Mouse (Mus musculus) brain, adult 2 months (tissue): ENCODE data around the gene Dcps.

ENCODE experiments used
- DNase-seq: peaks from one replicate; pipeline ENCODE4 v3.0.0; 2011; ENCODE audit warnings: low read depth, low spot score

The Dcps gene

DNA sequence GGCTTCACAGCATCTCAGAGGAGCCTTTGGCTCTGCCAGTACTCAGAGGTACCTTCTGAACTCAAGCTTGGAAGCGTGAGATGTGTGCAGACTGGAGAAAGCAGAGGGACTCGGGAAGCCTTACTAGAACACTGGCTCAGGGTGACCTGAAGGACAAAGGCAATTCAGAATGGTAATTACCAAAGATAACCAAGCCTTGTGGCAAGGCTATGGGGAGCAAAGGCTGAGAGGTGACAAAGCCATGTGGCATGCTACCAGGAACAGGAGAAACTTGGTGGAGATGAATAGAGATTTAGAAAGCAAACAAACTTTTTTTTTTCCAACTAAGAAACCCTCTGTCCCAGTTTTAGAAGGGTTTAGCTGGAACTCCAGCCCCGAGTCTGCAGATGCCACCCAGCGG, 65.3 kb downstream of the Dcps start:
- DNase-seq = no peak

DNA sequence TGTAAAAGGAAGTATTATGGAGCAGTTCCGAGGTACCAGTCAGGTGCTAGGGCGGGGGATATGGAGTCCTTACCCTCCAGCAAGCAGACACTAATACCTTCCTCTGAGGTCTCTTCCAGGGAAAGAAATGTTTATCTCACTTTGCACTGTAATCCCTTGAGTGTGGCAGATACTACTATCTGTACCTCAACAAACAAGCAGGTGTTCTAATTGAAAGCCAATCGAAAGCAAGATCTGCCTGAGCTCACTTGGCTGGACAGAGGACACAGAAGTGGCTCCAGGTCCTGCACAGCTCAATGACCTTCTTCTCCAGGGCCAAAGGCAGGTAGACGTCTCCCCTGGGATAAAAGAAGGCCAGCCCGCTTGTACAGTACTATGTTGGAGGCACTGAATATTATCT, 65.8 kb downstream of the Dcps start:
- DNase-seq = no peak

DNA sequence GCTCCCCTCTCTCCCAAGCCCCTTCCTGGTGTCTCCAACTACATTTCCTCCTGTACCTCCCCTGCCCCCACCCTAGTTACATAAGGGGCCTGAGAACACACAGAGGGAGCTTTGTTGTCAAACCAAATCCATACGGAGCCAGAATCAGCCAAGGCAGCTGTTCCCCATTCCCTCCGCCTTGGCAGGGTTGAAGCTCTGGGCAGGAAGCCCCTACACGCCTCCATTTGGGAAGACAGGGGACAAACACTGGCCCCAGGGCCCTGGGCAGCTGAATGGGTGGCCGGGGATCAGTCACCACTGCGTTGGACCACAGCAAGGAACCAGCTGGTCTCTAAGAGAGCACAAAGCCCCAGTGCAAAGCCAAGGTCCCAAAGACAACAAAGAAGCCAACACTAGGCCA, 66.9 kb downstream of the Dcps start:
- DNase-seq = peak; percentile 94

DNA sequence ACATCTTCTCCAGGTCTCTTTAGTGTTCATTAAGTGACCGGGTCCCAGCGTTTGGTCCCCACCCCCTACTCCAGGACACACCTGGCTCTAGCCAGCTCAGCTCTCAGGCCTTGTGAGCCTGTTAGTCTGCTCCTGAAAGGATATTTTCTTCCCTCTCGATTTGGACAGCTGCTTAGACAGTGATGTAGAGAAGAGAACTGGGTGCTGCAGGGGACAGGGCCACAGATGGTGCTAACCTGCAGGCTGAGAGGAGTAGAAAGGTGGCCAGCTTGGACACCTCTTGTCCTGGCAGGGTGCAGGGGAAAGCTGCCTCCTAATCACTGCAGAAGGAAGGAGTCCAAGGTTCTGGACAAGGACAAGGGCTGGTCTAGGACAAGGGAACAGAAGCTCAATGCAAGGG, 67.8 kb downstream of the Dcps start:
- DNase-seq = peak; percentile 75

DNA sequence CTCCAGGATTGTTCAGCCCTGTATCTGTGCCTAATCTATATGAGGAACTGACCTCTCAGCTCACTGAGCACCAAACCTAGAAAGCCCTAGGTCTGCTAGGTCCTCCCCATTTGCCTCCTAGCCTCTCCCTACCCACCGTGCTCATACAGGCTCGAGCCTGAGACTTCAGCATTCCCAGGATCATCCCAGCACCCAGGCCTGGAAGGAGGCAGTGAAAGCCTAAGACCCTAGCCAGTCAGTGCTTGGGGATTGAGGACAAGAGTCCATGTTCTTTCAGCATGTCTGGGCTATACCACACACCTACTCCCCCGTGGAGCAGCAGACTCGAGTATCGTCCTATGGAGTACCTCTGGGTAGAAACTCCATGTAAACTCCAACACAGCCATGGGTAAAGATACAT, 68.5 kb downstream of the Dcps start:
- DNase-seq = no peak

DNA sequence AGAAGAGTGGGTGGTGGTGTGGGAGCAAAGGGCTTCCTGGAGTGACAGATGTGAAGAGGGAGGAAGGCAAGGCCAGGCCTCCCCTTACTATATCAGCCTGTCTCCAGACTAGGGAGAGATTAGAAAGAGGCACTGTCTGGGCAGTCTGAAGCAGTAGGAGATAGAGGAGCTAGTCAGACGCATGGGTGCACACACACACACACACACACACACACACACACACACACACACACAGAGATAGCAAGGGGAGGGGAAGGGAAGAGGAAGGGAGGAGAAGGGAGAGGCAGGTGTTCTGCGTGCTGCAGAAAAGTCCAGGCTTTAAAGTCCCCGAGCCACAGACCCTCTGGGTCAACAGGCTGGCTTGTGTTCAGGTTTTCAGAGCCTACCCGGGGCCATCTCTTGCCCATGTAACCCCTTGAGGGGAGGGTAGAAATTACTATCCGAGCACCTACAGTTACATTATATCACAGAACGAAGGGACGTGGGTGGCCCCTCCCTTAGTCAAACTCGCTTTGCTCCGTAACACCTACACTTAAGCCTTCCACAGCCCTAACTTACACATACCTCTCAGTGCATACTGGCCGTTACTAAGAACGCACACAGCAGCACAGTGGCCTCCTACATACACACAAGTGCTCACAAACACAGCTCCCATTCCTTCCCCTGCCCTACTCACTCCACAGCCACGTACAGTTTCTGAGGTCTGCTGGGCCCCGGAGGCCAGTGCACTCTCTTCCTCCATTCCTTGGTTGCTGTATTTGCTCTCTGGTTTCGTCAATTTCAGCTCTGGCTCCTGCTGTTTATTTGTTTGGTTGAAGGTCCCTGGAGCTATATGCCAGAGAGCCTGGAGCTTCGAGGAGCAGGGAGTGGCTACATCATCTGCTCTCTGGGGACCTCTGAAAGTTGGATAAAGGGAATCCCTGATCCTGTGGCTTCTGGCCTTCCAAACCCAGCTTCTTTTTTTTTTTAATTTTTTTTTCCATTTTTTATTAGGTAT, 69.7 kb downstream of the Dcps start:
- DNase-seq = no peak

DNA sequence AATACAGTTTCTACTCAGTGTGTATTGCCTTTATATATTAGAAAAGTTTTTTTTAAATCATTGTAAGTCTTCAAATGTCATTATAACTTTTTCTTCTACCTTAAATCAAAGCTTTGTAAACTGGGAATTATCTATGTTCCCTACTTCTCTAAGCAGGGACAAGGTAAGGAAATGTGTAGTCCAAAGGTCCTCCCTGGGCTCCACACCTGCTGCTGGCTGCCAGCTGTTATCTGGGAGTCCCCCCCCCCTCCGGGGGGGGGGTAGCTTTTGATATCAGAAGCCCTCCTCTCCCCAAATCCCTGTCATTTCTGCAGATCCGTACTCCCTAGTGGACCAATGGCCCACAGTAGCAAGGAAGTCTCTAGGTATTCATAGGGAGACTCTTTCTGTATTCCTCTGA, 70.4 kb downstream of the Dcps start:
- DNase-seq = no peak

DNA sequence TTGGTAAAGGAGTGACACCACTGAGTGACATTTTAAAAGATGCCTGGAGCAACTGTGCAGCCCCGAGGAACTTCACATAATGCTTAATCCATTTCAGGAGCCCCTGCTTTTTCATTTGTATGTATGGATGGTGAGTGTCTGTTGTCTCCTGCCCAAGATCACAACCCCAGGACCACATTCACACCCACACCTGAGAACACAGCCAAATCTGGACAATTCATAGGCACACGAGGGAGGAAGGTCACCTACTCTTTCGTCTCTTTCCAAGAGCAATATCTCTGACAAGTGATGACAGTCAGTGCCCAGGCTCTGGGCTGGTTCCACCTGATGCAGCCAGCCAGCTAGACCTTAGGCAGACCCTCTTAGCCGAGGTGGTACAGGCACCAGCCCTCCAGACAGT, 71.2 kb downstream of the Dcps start:
- no peak for DNase-seq

DNA sequence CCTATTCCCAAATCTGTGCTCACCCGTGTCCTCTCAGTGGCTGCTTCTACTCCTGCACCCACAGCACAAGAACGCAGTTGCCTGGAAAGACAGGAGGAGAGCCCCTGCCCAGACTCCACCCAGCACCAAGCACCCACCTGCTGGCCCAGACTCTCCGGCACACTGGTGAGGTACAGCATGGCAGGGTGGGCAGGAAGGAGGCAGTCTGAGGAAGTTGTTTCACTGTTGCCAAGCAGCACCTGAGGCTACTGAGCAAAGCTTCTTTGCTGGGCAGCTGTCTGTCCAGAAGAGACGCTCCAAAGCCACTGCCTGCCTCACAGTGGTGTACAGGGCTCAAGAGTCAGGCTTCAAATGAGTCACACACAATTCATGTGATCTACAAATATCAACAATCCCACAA, 77.1 kb downstream of the Dcps start:
- DNase-seq = no peak

DNA sequence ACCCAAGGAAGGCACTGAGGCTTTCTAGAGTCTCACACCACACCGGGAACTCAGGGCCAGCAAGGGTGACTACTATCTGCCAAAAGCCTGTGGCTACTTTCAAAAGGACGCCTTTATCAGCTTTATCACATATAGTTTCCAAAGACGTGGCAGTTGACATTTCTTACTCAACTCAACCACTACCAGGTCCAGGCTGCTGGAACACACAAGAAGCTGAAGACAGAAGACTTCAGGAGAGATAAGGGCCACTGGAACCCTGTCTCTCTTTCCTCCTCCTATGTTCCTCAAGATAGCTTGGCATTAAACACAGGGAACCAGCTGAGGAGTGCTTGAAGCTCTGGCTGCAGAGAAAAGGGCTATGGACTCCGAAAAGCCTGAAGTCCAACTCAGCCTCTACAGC, 78.0 kb downstream of the Dcps start:
- no peak for DNase-seq

DNA sequence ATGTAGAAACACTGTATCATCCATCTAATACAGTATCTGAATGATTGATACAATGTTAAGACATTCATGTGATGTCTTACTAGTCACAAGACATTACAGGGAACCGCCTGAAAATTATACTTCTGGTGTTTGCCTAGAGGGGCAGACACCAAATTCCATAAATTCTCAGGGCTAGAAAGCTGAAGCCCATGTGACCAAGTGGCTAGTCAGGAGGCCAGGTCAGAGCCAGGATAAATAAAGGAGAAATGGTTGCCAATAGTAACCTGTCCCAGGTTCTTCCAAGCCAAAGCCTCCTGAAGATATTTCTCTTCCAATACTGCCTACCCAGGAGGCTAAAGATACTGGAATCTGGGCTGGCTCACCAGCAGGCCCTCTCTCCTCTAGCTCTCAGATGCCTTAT, 80.1 kb downstream of the Dcps start:
- DNase-seq = no peak

DNA sequence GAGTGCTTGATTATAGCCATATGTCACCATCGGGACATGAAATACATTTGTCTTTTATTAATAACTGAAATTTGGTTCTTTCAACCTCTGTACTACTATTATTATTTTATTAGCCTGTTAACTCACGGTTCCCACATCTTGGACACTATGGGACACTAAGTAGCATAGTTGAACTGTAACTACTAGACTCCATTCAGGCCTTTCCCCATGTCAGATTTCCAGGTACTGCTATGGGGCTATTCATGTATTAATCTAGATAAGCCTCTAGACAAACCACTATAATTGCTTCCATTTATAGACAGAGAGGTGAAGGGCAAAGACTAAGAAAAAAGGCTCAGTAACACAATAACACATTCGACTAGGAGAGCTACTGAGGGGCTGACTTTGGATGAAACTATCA, 82.5 kb downstream of the Dcps start:
- no peak for DNase-seq

DNA sequence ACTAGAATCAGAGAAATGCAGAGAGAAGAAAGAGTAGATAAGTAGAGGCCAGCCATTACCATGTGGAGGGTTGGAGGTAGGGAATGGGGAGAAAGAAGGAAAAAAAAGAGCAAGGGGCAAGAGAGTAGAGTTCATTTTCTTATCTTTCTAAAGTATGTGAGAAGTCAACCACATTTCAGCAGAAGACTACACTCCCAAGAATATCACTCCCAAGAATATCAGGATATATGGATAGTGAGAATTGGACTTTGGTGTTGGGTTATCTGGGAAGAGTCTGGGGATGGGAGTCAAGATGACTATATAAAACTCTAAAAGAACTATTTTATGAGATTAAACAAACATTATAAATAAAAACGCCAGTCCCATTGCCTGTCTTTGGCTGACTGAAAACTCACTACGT, 83.0 kb downstream of the Dcps start:
- DNase-seq = no peak
